Mouse (Mus musculus) C2C12 (cell line): ENCODE measurements at regions not wholly inside any gene's neighbourhood (a gene's known extent, or its start where the extent isn't known, plus 50 kb on each side); places are given as distances from the start of the nearest gene placed in this dataset.
A peak's percentile ranks its signal among the peaks of the same experiment; 100 is the strongest.

Experiments
- H3K27me3 ChIP-seq: one replicate; pipeline ENCODE4 v1.6.1; 2011; ENCODE audit not compliant: control insufficient read depth, insufficient read depth, insufficient read length
- H3K36me3 ChIP-seq: one replicate; pipeline ENCODE4 v1.6.1; 2011; ENCODE audit not compliant: control insufficient read depth, insufficient read depth
- H3K4me3 ChIP-seq: one replicate; pipeline ENCODE4 v1.5.1; 2011; ENCODE audit warnings: mild to moderate bottlenecking, control low read depth; ENCODE audit not compliant: poor library complexity, insufficient read depth, severe bottlenecking
- H3K79me2 ChIP-seq: one replicate; pipeline ENCODE4 v1.6.1; 2011; ENCODE audit not compliant: control insufficient read depth, insufficient read depth
- H3K79me3 ChIP-seq: one replicate; pipeline ENCODE4 v1.6.1; 2011; ENCODE audit warnings: low read depth, control low read depth
- H3ac ChIP-seq: one replicate; pipeline ENCODE3; 2011; ENCODE audit warnings: low read depth; ENCODE audit not compliant: control insufficient read depth, insufficient read length
- CEBPB ChIP-seq: IDR thresholded peaks from one replicate; pipeline ENCODE4 v1.6.1; 2011; ENCODE audit warnings: low read depth, mild to moderate bottlenecking, control low read depth, moderate library complexity
- CTCF ChIP-seq: IDR thresholded peaks from one replicate; pipeline ENCODE4 v1.5.1; 2011; ENCODE audit not compliant: control insufficient read depth, insufficient read depth, insufficient read length
- FOSL1 ChIP-seq: IDR thresholded peaks from one replicate; pipeline ENCODE4 v1.8.0; 2011; ENCODE audit warnings: mild to moderate bottlenecking, low read length; ENCODE audit not compliant: poor library complexity, insufficient read depth, severe bottlenecking
- MAX ChIP-seq: IDR thresholded peaks from one replicate; pipeline ENCODE4 v1.6.1; 2011; ENCODE audit warnings: mild to moderate bottlenecking, control low read depth
- MYOD1 ChIP-seq: IDR thresholded peaks from one replicate; pipeline ENCODE4 v1.6.1; 2011; ENCODE audit warnings: low read depth; ENCODE audit not compliant: control insufficient read depth, insufficient read length
- MYOG ChIP-seq: IDR thresholded peaks from one replicate; pipeline ENCODE4 v1.6.1; 2011; ENCODE audit not compliant: control insufficient read depth, insufficient read length; ENCODE audit errors: extremely low read depth
- USF1 ChIP-seq: IDR thresholded peaks from one replicate; pipeline ENCODE4 v1.6.1; 2011; ENCODE audit warnings: low read depth, mild to moderate bottlenecking, control low read depth, moderate library complexity

DNA sequence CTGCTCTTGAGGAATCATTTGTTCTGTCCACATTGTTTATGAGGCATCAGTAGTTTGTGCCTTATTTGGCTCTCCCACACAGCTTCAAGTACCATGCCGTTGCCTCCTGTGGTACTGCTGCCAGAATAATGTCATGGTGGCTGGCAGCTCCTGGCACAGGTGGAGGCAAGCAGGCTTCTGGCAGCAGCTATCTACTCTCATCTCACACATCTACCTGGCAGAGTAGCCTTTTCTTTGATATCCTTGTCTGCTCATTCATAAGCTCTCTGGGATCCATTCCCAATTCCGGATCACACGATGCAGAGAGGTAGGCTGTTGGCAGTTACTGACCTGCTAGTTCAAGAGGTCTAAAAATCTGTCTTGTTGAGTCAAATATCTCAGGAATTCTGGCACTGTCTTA, 373.6 kb upstream of the Depdc1a start:
- TF ChIP-seq MAX (no peak), MYOG (no peak), FOSL1 (no peak)
- Histone ChIP-seq H3ac (no peak overlapping the region), H3K4me3 (no peak overlapping the region), H3K79me3 (no peaks in the 10 kb centered on the region), H3K27me3 (no peaks in the 10 kb centered on the region), H3K79me2 (no peaks in the 10 kb centered on the region), H3K36me3 (no peaks in the 10 kb centered on the region)

DNA sequence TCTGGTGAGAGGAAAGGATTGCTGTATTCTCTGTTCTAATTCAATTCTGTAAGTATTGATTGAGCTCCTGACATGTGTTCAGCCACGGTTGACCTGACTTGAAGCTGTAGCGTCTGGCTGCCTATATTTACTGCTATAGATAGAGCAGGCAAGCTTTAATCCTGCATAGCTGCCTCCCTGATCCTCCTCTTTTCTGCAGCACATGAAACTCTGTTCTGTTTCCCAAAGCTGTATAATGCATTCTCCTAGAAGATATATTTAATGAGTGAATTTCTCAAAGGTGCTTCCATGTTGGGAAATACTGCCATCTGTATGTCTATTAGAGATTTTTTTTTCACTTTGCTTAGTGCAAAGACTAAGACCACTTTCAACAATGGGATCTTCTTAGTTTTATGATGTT, 351.4 kb upstream of the Depdc1a start:
- Histone ChIP-seq H3K79me2 (no peaks in the 10 kb centered on the region), H3K4me3 (no peak overlapping the region), H3K27me3 (no peaks in the 10 kb centered on the region), H3ac (no peak overlapping the region), H3K36me3 (no peaks in the 10 kb centered on the region), H3K79me3 (no peaks in the 10 kb centered on the region)
- TF ChIP-seq FOSL1 (no peak), MAX (no peak), MYOG (no peak), CTCF (no peak), MYOD1 (no peak), CEBPB (no peak), USF1 (no peak)

DNA sequence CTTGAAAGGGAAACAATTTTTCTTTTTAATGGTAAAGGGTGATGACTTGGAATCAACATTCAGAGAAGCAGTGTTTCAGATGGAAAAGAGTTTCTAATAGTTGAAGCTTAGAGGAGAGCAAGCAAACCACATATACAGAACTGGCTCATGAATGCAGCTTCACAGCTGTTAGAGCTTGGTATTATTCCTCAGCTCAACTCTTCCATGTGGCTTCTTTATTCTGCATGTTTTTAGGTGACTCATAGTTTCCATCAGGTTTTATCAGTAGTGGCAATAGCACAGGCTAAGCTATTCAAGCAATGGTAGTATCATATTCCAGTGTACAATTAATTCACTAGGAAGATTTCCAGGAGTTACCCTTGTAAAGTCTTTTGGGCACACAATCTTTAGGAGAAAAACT, 313.7 kb upstream of the Depdc1a start:
- TF ChIP-seq USF1 (no peak), MYOG (no peak), MYOD1 (peak; percentile 42)

DNA sequence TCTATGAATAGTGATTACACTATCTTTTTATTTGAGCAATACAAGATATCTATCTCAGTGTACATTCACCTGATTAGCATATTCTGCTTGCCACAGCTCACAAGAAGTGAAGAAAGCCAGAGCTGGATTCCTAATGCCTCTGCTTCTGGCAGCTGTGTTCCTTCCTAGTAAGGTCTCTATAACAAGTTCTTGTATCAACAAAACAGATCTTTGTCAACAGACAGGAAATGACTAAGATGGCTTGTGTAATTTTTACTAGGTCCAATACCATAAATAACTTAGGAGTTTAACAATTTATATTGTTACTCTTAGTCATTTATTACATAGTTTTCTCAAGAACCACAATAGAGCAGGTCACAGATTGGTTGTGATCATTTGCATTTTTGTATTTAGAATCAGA, 302.0 kb upstream of the Depdc1a start:
- Histone ChIP-seq H3K4me3 (no peak overlapping the region), H3K27me3 (no peaks in the 10 kb centered on the region), H3K79me2 (no peaks in the 10 kb centered on the region), H3K79me3 (no peaks in the 10 kb centered on the region), H3K36me3 (no peaks in the 10 kb centered on the region), H3ac (no peak overlapping the region)
- TF ChIP-seq MYOD1 (no peak), CEBPB (no peak), MAX (no peak), MYOG (no peak), CTCF (no peak), FOSL1 (no peak), USF1 (no peak)

More for the DNA sequence above, 313.7 kb upstream of the Depdc1a start:
- Histone ChIP-seq H3K79me3 (no peaks in the 10 kb centered on the region), H3K79me2 (no peaks in the 10 kb centered on the region), H3K4me3 (no peak overlapping the region), H3ac (no peak overlapping the region), H3K36me3 (no peaks in the 10 kb centered on the region), H3K27me3 (no peaks in the 10 kb centered on the region)
